Mouse (Mus musculus) liver, postnatal 0 days (tissue): ENCODE data around the gene Ifrd2. TPM values are rescaled to one million over a fixed set of nuclear protein-coding genes. Genes with fewer than 3 reads are reported as not detected.

Experiments
- ATAC-seq: fragments of 200-750 bp; cut with Nextera tagmentation; 2 replicates; pipeline ENCODE4 v1.8.0; 2017; ENCODE audit warnings: mild to moderate bottlenecking, moderate library complexity
- DNase-seq: peaks from one replicate; pipeline ENCODE4 v3.0.0-alpha.2; 2016
- H3K27ac ChIP-seq: fragments of 300-500 bp; sonication (generic); 2 replicates; pipeline ENCODE4 v1.5.1; 2014; ENCODE audit warnings: antibody characterized with exemption, moderate library complexity, mild to moderate bottlenecking, low read depth
- H3K27me3 ChIP-seq: fragments of 300-500 bp; sonication (generic); 2 replicates; pipeline ENCODE4 v1.6.1; 2014; ENCODE audit warnings: low read length, control low read depth, mixed read lengths; ENCODE audit not compliant: insufficient read depth
- H3K36me3 ChIP-seq: fragments of 300-500 bp; sonication (generic); replicated peaks from 2 replicates; pipeline ENCODE4 v1.6.1; 2014; ENCODE audit warnings: mild to moderate bottlenecking, control low read depth, low read length, moderate library complexity, mixed read lengths; ENCODE audit not compliant: insufficient read depth
- H3K4me1 ChIP-seq: fragments of 300-500 bp; sonication (generic); 2 replicates; pipeline ENCODE4 v1.6.1; 2014; ENCODE audit warnings: antibody characterized with exemption, mild to moderate bottlenecking, control low read depth; ENCODE audit not compliant: insufficient read depth
- H3K4me2 ChIP-seq: fragments of 300-500 bp; sonication (generic); 2 replicates; pipeline ENCODE4 v1.6.1; 2014; ENCODE audit warnings: low read depth, mild to moderate bottlenecking, low read length, moderate library complexity, mixed read lengths
- H3K4me3 ChIP-seq: fragments of 300-500 bp; sonication (generic); 2 replicates; pipeline ENCODE4 v1.5.1; 2014; ENCODE audit warnings: low read depth, low read length
- H3K9ac ChIP-seq: fragments of 300-500 bp; sonication (generic); replicated peaks from 2 replicates; pipeline ENCODE4 v1.6.1; 2014; ENCODE audit warnings: mild to moderate bottlenecking, moderate library complexity
- H3K9me3 ChIP-seq: fragments of 300-500 bp; sonication (generic); 2 replicates; pipeline ENCODE4 v1.6.1; 2016; ENCODE audit warnings: mild to moderate bottlenecking, control low read depth, low read length, mixed read lengths
- CTCF ChIP-seq: sonication (generic); IDR thresholded peaks from 2 replicates; pipeline ENCODE4 v1.5.1; 2016; ENCODE audit warnings: antibody characterized with exemption, low read depth
- EP300 ChIP-seq: IDR thresholded peaks from 2 replicates; pipeline ENCODE4 v1.6.1; 2016; ENCODE audit warnings: antibody characterized with exemption, low read depth, mild to moderate bottlenecking
- WGBS: fragments of 180-500 bp; shearing (Covaris S2); extraction: QIAGEN DNeasy Blood & Tissue Kit; methylation state at CpG from one replicate; pipeline ENCODE4 v1.1.7; 2014; ENCODE audit not compliant: insufficient replicate concordance; 5-methylcytosine and 5-hydroxymethylcytosine counted together
- polyA plus RNA-seq: library from polyadenylated mRNA; unstranded; fragments of >200 nt; fragmentation: Nextera tagmentation; extraction: Ambion mirVana; gene quantifications from 2 replicates; pipeline ENCODE4 v1.2.1, GENCODE M21; 2015

The Ifrd2 gene
- polyA plus RNA-seq, result 63.6 and 68.0 TPM in 2 replicates

GRCm38 (mm10) chr9:107586974-107587832, at the start of gene Ifrd2:
Ifrd2 (plus strand) TSS chr9:107587642.
- peak within 1 kb of the TSS; percentile 65 for H3K4me3 ChIP-seq
- H3K4me2 ChIP-seq, result peak within 1 kb of the TSS; percentile 80
- TF ChIP-seq EP300, result peak; percentile 99
- no peak for TF ChIP-seq CTCF
- peak within 1 kb of the TSS; percentile 75 for H3K9ac ChIP-seq
- peaks cover 38% of the 10 kb centered on the region for H3K36me3 ChIP-seq
- peaks cover 26% of the 10 kb centered on the region for H3K4me1 ChIP-seq
- DNase-seq, result peak; percentile 98
- peak within 1 kb of the TSS; percentile 94 for H3K27ac ChIP-seq
- 9% methylated on average over 44 of the region's 46 CpGs for WGBS
- peak; percentile 93 for ATAC-seq
- H3K27me3 ChIP-seq, result no peaks in the 10 kb centered on the region
- H3K9me3 ChIP-seq, result no peaks in the 10 kb centered on the region

DNA sequence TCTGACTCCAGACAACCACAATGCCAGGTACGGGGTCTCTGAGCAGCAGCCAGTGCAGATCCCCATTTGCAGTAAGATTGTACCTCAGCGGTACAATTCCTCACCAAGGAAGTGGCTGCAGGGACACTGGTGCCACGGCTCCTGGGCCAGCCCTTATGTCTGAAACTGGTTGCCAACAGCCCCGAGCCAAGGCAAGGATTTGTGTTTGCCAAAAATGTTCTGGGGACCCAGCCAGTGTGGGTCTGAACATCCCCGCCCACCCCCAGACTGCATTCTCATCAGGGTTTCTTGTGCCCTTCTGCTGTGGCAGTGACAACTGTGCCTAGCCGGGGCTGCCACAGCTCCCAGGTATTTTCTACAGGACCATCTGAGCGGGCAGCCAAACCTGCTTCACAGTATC, 49.2 kb upstream of the Ifrd2 start:
- H3K4me1 ChIP-seq, result peaks cover 45% of the 10 kb centered on the region
- WGBS, result 91% methylated on average over 7 of the region's 7 CpGs
- TF ChIP-seq CTCF (no peak), EP300 (no peak)
- no peak for ATAC-seq
- peaks cover 27% of the 10 kb centered on the region for H3K36me3 ChIP-seq
- H3K4me3 ChIP-seq, result no peak overlapping the region
- no peaks in the 10 kb centered on the region for H3K27me3 ChIP-seq
- no peaks in the 10 kb centered on the region for H3K9me3 ChIP-seq
- no peak overlapping the region for H3K9ac ChIP-seq
- H3K27ac ChIP-seq, result no peak overlapping the region
- no peak overlapping the region for H3K4me2 ChIP-seq
- DNase-seq, result no peak

- 83% methylated on average over 3 of the region's 3 CpGs for WGBS
- TF ChIP-seq CTCF (no peak), EP300 (no peak)
- ATAC-seq (no peak), DNase-seq (no peak)
- Histone ChIP-seq H3K4me1 (peaks cover 41% of the 10 kb centered on the region), H3K4me3 (no peak overlapping the region), H3K27ac (no peak overlapping the region), H3K4me2 (no peak overlapping the region), H3K27me3 (no peaks in the 10 kb centered on the region), H3K9me3 (no peaks in the 10 kb centered on the region), H3K9ac (no peak overlapping the region), H3K36me3 (peaks cover 27% of the 10 kb centered on the region)
Observed at GRCm38 (mm10) chr9:107538711-107539110, 48.7 kb upstream of the Ifrd2 start.

- Histone ChIP-seq H3K9ac (no peak overlapping the region), H3K4me3 (no peak overlapping the region), H3K27me3 (no peaks in the 10 kb centered on the region), H3K4me2 (no peak overlapping the region), H3K36me3 (peaks cover 27% of the 10 kb centered on the region), H3K9me3 (no peaks in the 10 kb centered on the region), H3K27ac (no peak overlapping the region), H3K4me1 (peaks cover 38% of the 10 kb centered on the region)
- TF ChIP-seq EP300 (no peak), CTCF (no peak)
- WGBS, result 92% methylated on average over 8 of the region's 8 CpGs
- ATAC-seq (no peak), DNase-seq (no peak)
Observed at GRCm38 (mm10) chr9:107539940-107540339, 47.5 kb upstream of the Ifrd2 start.

- DNase-seq, result no peak
- no peak overlapping the region for H3K4me3 ChIP-seq
- TF ChIP-seq CTCF (0 out of 2 replicates have a peak, but pooled peaks have one; percentile 4), EP300 (no peak)
- H3K9ac ChIP-seq, result no peak overlapping the region
- peaks cover 33% of the 10 kb centered on the region for H3K4me1 ChIP-seq
- no peak overlapping the region for H3K4me2 ChIP-seq
- no peaks in the 10 kb centered on the region for H3K9me3 ChIP-seq
- H3K27me3 ChIP-seq, result no peaks in the 10 kb centered on the region
- no peak for ATAC-seq
- no peak overlapping the region for H3K27ac ChIP-seq
- H3K36me3 ChIP-seq, result peaks cover 30% of the 10 kb centered on the region
- WGBS, result 66% methylated on average over 4 of the region's 4 CpGs
Observed at GRCm38 (mm10) chr9:107540420-107540819, 47.0 kb upstream of the Ifrd2 start.

GRCm38 (mm10) chr9:107541005-107541404, 46.4 kb upstream of the Ifrd2 start:
- TF ChIP-seq CTCF, result no peak
- no peak for TF ChIP-seq EP300
- Histone ChIP-seq H3K4me2 (peak overlapping the region; percentile 96), H3K4me1 (peaks cover 28% of the 10 kb centered on the region), H3K27me3 (no peaks in the 10 kb centered on the region), H3K9ac (no peak overlapping the region), H3K4me3 (no peak overlapping the region), H3K27ac (no peak overlapping the region), H3K9me3 (no peaks in the 10 kb centered on the region), H3K36me3 (peaks cover 30% of the 10 kb centered on the region)
- DNase-seq, result no peak
- WGBS, result 50% methylated on average over 10 of the region's 10 CpGs
- ATAC-seq, result no peak
